Mouse (Mus musculus) effector memory CD4-positive, alpha-beta T cell, adult 7 months (primary cell): ENCODE data around the gene Ppp2r3d. TPM values are rescaled to one million over a fixed set of nuclear protein-coding genes. Genes with fewer than 3 reads are reported as not detected.

Experiments
- polyA plus RNA-seq: library from polyadenylated mRNA; unstranded; fragments of 100-300 nt; shearing (Covaris generic); gene quantifications from one replicate; pipeline ENCODE4 v1.2.1, GENCODE M21; 2017

Ppp2r3d gene
- polyA plus RNA-seq, result 84.9 TPM

DNA sequence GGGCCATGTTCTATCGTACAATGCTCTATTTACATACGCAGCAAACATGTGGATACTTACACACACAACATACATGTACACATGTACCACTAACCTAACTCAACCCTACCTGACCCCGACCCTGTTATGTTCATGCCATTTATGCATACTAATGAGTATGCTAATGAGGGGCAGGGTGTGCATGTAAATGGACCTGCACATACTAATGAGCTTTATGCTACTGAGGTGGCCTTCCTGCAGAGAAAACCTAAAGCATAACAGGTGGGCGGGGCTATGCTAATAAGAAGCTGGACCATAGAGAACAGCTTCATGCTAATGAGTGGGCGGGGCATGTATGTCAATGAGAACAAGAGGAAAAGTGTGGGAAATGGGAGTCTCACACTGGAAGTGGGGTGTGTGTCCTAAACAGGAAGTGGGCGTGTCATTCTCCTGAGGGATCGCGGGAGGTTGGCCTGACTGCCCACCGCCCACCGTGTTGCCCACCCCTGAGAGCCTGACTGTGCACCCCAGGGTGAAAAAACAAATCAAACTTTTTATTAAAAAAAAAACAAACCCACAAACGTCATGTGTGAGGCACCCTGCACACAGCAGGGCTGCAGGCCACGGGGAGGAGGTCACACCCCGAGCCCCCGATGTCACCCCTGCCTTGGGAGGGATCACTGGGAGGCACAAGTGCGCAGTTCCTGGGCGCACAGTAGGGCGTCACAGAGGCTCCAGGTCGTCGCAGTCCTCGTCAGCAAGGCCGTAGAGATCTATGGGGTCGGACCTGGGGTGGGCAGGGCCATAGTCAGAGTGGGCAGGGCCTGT, at the start of gene Ppp2r3d:
Gene Ppp2r3d (minus strand): TSS at position 803 of the 807 bp plus-strand sequence.

DNA sequence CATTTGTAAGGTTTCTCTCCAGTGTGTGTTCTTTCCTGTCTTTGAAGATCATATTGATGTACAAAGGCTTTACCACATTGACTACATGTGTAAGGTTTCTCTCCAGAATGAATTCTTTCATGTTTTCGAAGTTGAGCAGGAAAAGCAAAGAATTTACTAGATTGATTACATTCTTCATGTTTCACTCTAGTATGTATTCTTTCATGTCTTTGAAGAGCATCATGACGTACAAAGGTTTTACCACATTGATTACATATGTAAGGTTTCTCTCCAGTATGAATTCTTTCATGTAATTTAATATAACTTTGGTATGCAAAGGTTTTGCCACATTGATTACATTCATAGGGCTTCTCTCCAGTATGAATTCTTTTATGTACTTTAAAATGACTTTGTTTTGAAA, 17.0 kb upstream of the Ppp2r3d start, which contains the start of gene Gm21836:
Gene Gm21836 (minus strand): TSS at position 101 of the 400 bp plus-strand sequence.

Other genes with a start within 250 kb of the Ppp2r3d start
- 8.8 TPM for gene 2010315B03Rik, start 164.2 kb downstream of the Ppp2r3d start, polyA plus RNA-seq
- not detected for gene Gm21836, start 16.9 kb upstream of the Ppp2r3d start, polyA plus RNA-seq